Mouse (Mus musculus) neural tube, embryonic 14.5 days (tissue): ENCODE results near the gene Eif4g1. TPM values are rescaled to one million over a fixed set of nuclear protein-coding genes. Genes with fewer than 3 reads are reported as not detected.

Experiments
- ATAC-seq: fragments of 200-750 bp; cut with Nextera tagmentation; 2 replicates; pipeline ENCODE4 v1.8.0; 2017; ENCODE audit warnings: low read depth, mild to moderate bottlenecking, moderate TSS enrichment, moderate library complexity
- H3K27ac ChIP-seq: fragments of 300-500 bp; sonication (generic); 2 replicates; pipeline ENCODE4 v1.5.1; 2014; ENCODE audit warnings: low read depth, mild to moderate bottlenecking, control low read depth, low read length, moderate library complexity, mixed read lengths
- H3K27me3 ChIP-seq: fragments of 300-500 bp; sonication (generic); 2 replicates; pipeline ENCODE4 v1.6.1; 2014; ENCODE audit warnings: low read length; ENCODE audit not compliant: control insufficient read depth, insufficient read depth
- H3K36me3 ChIP-seq: fragments of 300-500 bp; sonication (generic); 2 replicates; pipeline ENCODE4 v1.6.1; 2014; ENCODE audit warnings: low read length, mixed read lengths; ENCODE audit not compliant: control insufficient read depth, insufficient read depth
- H3K4me1 ChIP-seq: fragments of 300-500 bp; sonication (generic); 2 replicates; pipeline ENCODE4 v1.6.1; 2014; ENCODE audit warnings: low read length; ENCODE audit not compliant: control insufficient read depth, insufficient read depth
- H3K4me2 ChIP-seq: fragments of 300-500 bp; sonication (generic); 2 replicates; pipeline ENCODE4 v1.6.1; 2014; ENCODE audit warnings: mild to moderate bottlenecking, low read depth, low read length, control low read depth
- H3K4me3 ChIP-seq: fragments of 300-500 bp; sonication (generic); 2 replicates; pipeline ENCODE4 v1.5.1; 2014; ENCODE audit warnings: low read depth, low read length, control low read depth, mixed read lengths
- H3K9ac ChIP-seq: fragments of 300-500 bp; sonication (generic); replicated peaks from 2 replicates; pipeline ENCODE4 v1.6.1; 2014; ENCODE audit warnings: low read depth, mild to moderate bottlenecking, control low read depth, low read length, mixed read lengths
- H3K9me3 ChIP-seq: fragments of 300-500 bp; sonication (generic); 2 replicates; pipeline ENCODE4 v1.6.1; 2016; ENCODE audit warnings: low read length; ENCODE audit not compliant: control insufficient read depth
- WGBS: fragments of 180-500 bp; shearing (Covaris S2); extraction: QIAGEN DNeasy Blood & Tissue Kit; methylation state at CpG from one replicate; pipeline ENCODE4 v1.1.7; 2014; 5-methylcytosine and 5-hydroxymethylcytosine counted together
- polyA plus RNA-seq: library from polyadenylated mRNA; unstranded; fragments of >200 nt; fragmentation: Nextera tagmentation; extraction: Ambion mirVana; gene quantifications from 2 replicates; pipeline ENCODE4 v1.2.1, GENCODE M21; 2014

The Eif4g1 gene
- polyA plus RNA-seq, 1 experiment from 2014 or later = 134 TPM

GRCm38 (mm10) chr16:20724338-20724748 lies 56.2 kb downstream of the Eif4g1 start:
- Histone ChIP-seq H3K27me3 (no peaks in the 10 kb centered on the region), H3K4me3 (no peak overlapping the region), H3K9ac (no peak overlapping the region), H3K36me3 (peaks cover 7% of the 10 kb centered on the region; the same call in 1 of the 2 replicates), H3K27ac (no peak overlapping the region), H3K4me2 (no peak overlapping the region), H3K9me3 (no peaks in the 10 kb centered on the region), H3K4me1 (no peaks in the 10 kb centered on the region)
- ATAC-seq = peak; percentile 72; the same call in 1 of the 2 replicates
- WGBS = 35% methylated on average over 5 of the region's 5 CpGs

DNA sequence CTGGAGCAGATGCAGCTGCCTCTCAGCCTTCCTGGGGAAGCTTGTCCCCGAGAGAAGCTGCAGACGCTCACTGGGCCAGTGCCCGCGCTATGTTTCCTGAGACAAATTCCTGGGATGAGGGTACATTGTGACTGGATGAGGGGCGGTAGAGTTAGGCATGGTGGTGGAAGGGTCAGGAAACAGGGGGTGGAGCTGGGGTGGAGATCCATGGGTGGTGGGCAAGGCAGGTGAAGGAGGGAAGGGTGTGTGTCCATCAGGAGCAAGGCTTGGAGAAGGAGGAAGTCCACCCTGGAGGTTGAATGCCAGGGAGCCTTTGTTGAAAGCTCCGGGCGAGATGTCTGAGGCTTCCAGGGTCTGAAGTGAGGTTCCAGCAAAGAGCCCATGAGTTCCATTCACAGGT lies 57.2 kb downstream of the Eif4g1 start:
- Histone ChIP-seq H3K9ac (no peak overlapping the region), H3K27me3 (no peaks in the 10 kb centered on the region), H3K4me2 (no peak overlapping the region), H3K4me1 (no peaks in the 10 kb centered on the region), H3K4me3 (no peak overlapping the region), H3K27ac (no peak overlapping the region), H3K36me3 (peaks cover 4% of the 10 kb centered on the region; the same call in 1 of the 2 replicates), H3K9me3 (no peaks in the 10 kb centered on the region)
- ATAC-seq = no peak
- WGBS = 88% methylated on average over 7 of the region's 7 CpGs

DNA sequence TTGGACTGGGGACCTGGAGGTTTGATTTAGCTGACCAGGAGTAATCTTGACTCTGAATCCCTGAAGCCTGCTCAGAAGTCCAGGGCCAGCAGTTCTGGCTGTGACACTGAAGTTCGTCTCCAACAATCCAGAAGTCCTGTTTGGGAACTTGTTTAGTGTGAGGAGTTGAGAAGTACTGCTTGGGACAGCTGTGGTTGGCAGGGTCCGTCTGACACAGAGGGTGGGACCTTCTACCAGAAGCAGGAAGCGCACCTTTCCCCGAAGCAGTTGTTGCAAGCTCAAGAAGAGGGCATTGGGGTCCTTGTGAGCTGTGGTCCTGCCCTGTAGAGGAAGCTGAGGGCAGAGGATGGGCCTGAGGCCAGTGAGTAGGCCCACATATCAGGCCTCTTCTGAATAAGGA lies 57.6 kb downstream of the Eif4g1 start:
- no peak for ATAC-seq
- H3K27ac ChIP-seq = no peak overlapping the region
- peaks cover 4% of the 10 kb centered on the region; the same call in 1 of the 2 replicates for H3K36me3 ChIP-seq
- H3K9me3 ChIP-seq = no peaks in the 10 kb centered on the region
- no peak overlapping the region for H3K4me2 ChIP-seq
- no peaks in the 10 kb centered on the region for H3K27me3 ChIP-seq
- WGBS = 85% methylated on average over 4 of the region's 4 CpGs
- no peak overlapping the region for H3K4me3 ChIP-seq
- H3K4me1 ChIP-seq = no peaks in the 10 kb centered on the region
- H3K9ac ChIP-seq = no peak overlapping the region

DNA sequence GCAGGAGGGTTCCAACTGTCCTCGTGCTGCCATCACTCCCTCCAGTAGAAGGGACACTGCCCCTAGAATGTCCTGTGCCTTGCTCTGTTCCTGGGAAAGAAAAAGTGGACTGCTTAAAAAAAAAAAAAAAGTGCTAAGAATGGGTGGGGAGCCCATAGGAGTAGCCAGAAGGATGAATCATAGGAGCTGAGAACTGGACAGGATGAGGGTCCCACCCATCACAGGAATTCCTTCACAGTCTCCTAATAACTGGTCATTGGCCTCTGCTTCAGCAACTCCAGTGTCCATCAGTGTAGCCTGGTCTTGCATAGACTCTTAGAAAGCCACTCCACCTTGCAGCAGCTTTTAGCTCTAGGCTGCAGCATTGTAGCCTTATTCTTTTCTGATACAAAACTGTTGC lies 58.3 kb downstream of the Eif4g1 start:
- no peak overlapping the region for H3K9ac ChIP-seq

GRCm38 (mm10) chr16:20730293-20730711 lies 62.2 kb downstream of the Eif4g1 start:
- H3K4me2 ChIP-seq = no peak overlapping the region
- no peak for ATAC-seq
- H3K9me3 ChIP-seq = no peaks in the 10 kb centered on the region
- no peak overlapping the region for H3K9ac ChIP-seq
- WGBS = 37% methylated on average over 5 of the region's 5 CpGs
- H3K4me3 ChIP-seq = no peak overlapping the region
- no peak overlapping the region for H3K27ac ChIP-seq
- peaks cover 9% of the 10 kb centered on the region for H3K27me3 ChIP-seq
- H3K4me1 ChIP-seq = peaks cover 13% of the 10 kb centered on the region
- no peaks in the 10 kb centered on the region for H3K36me3 ChIP-seq

More for the DNA sequence above, 58.3 kb downstream of the Eif4g1 start:
- Histone ChIP-seq H3K27me3 (no peaks in the 10 kb centered on the region), H3K4me1 (no peaks in the 10 kb centered on the region), H3K27ac (no peak overlapping the region), H3K9me3 (no peaks in the 10 kb centered on the region), H3K4me2 (no peak overlapping the region), H3K36me3 (peaks cover 4% of the 10 kb centered on the region; the same call in 1 of the 2 replicates), H3K4me3 (no peak overlapping the region)
- ATAC-seq = no peak
- WGBS = 54% methylated on average over 1 of the region's 1 CpGs

- H3K4me1 ChIP-seq = peaks cover 13% of the 10 kb centered on the region
- no peaks in the 10 kb centered on the region for H3K9me3 ChIP-seq
- no peaks in the 10 kb centered on the region for H3K36me3 ChIP-seq
- H3K9ac ChIP-seq = no peak overlapping the region
- no peak for ATAC-seq
- no peak overlapping the region for H3K27ac ChIP-seq
- 62% methylated on average over 5 of the region's 5 CpGs for WGBS
- H3K4me2 ChIP-seq = no peak overlapping the region
- no peak overlapping the region for H3K4me3 ChIP-seq
- peaks cover 9% of the 10 kb centered on the region for H3K27me3 ChIP-seq
Measured at GRCm38 (mm10) chr16:20731688-20732087, 63.6 kb downstream of the Eif4g1 start.

DNA sequence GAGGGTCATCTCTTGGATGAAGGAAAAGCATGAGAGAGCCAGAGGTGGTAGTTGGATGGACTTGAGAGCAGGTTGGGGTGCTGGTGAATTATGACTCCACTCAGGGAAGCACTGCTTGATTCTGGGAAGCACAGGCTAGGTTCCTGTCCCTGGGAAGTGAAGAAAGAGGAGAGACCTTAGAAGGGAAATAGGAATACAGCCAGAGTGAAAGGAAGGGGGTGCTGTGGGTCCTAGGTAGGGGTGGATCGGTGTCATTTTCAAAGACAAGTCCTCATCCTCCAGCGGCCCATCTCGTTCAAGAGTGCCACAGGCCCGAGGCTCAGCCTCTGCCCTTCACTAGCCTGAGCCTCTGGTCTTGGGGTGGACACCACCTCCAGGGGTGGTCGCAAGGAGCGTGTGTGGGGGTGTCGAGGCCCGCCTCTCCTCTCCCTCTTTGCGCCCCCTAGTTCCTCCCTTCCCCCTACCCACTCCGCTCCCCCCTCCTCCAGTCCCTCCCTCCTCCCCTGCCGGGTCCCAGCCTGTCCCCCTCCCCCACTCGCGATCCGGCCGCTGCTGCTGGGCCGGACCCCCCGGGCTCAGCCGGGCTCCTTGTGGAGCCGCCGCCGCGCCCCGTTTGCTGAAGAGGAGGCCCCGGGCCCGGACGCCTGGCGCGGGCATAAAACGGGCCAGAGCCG lies 64.3 kb downstream of the Eif4g1 start:
- peaks cover 9% of the 10 kb centered on the region for H3K27me3 ChIP-seq
- peak; percentile 50 for ATAC-seq
- peak overlapping the region; percentile 49 for H3K4me3 ChIP-seq
- H3K9me3 ChIP-seq = no peaks in the 10 kb centered on the region
- peaks cover 13% of the 10 kb centered on the region for H3K4me1 ChIP-seq
- peak overlapping the region; percentile 55 for H3K27ac ChIP-seq
- H3K4me2 ChIP-seq = peak overlapping the region; percentile 72
- H3K36me3 ChIP-seq = no peaks in the 10 kb centered on the region
- whole genome bisulfite sequencing = under 1% methylated on average over 24 of the region's 30 CpGs
- H3K9ac ChIP-seq = peak overlapping the region; percentile 61

DNA sequence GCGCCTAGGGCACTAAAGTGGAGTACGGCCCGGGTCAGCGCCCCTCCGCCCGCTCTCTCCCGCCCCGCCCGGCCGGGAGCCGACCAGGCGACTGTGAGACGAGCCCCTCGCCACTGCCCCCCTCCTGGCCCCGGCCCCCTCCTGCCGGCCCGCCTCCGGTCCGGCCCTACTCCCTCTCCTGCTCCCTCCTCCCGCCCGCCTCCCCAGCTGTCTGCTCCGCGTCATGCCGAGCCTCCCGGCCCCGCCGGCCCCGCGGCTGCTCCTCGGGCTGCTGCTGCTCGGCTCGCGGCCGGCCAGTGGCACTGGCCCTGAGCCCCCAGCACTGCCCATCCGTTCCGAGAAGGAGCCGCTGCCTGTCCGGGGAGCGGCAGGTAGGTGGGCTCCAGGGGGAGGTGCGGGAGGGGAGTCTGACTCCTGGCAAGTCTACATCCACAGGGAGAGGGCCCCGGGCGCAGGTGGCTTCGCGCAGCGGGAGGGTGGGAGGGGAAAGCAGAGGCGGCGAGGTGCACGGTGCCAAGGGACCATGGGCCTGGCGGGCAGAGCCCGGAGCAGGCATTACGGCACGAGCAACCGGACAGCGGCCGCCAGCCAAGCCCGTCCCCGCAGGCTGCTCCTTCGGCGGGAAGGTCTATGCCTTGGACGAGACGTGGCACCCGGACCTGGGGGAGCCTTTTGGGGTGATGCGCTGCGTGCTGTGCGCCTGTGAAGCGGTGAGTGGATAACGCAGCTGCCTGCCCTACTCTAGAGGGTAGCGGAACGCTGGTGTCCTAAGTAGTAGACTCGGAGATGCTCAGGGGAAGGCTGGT lies 65.0 kb downstream of the Eif4g1 start, which contains the start of gene Chrd:
Chrd (plus strand) TSS at position 203 of the 806 bp plus-strand sequence.
- ATAC-seq = peak; percentile 81
- Histone ChIP-seq H3K9me3 (no peaks in the 10 kb centered on the region), H3K9ac (peak within 1 kb of the TSS; percentile 61), H3K27me3 (peaks cover 9% of the 10 kb centered on the region), H3K27ac (peak within 1 kb of the TSS; percentile 55), H3K36me3 (no peaks in the 10 kb centered on the region), H3K4me1 (peaks cover 13% of the 10 kb centered on the region), H3K4me3 (peak within 1 kb of the TSS; percentile 49), H3K4me2 (peak within 1 kb of the TSS; percentile 72)
- under 1% methylated on average over 60 of the region's 70 CpGs for WGBS
